In genomic region chr3:69381213-69381612, GRCm38 (mm10) we compare ENCODE assay signal across 18 mouse cellular contexts.
"Had no signal": no experiment of that assay in that cellular context is flagged by ENCODE, and none has a peak within 500 bp of the region (broad histone marks: within the 10 kb centered on the region; RNA-seq: fewer than 3 reads in every experiment).

No protein-coding gene starts in this region.

- H3K27me3 ChIP-seq: lung, embryonic 15.5 days; midbrain, embryonic 12.5 days; neural tube, embryonic 13.5 days; neural tube, embryonic 15.5 days had no signal

- H3K4me1 ChIP-seq: lung, embryonic 15.5 days; midbrain, embryonic 12.5 days; neural tube, embryonic 13.5 days; neural tube, embryonic 15.5 days had no signal

- H3K4me3 ChIP-seq: lung, embryonic 15.5 days; midbrain, embryonic 10.5 days; midbrain, embryonic 12.5 days; myocyte; neural tube, embryonic 13.5 days; neural tube, embryonic 15.5 days had no signal

- H3K27ac ChIP-seq: lung, embryonic 15.5 days; midbrain, embryonic 10.5 days; midbrain, embryonic 12.5 days; neural tube, embryonic 13.5 days; neural tube, embryonic 15.5 days had no signal

- DNase-seq: liver, postnatal 0 days; lung, adult 2 months; lung, postnatal 4 days; midbrain, embryonic 14.5 days; retina, postnatal 1 day; right cerebral cortex, adult 18-20 months; right cerebral cortex, postnatal 25 days; right cerebral cortex, postnatal 4 days; spleen, adult 18-20 months; thymus, adult 18-20 months; thymus, postnatal 14 days; thymus, postnatal 36 days had no signal
